Mouse (Mus musculus) left cerebral cortex, postnatal 14 days (tissue): Measurements from ENCODE around the gene Sbf2. TPM values are rescaled to one million over a fixed set of nuclear protein-coding genes. Genes with fewer than 3 reads are reported as not detected.

ENCODE experiments used
- DNase-seq, 2 experiments: peaks; one replicate each; pipeline ENCODE4 v3.0.0; 2021 to 2022; ENCODE audit warnings: low spot score in 2 of 2, mixed read lengths in 1 of 2
- intact Hi-C: fragments of 180-260 bp; cut with DNase I; formaldehyde crosslinking; loops from one replicate; pipeline ENCODE4 v1.15.1; 2025
- total RNA-seq, 2 experiments: library from RNA; stranded (reverse); gene quantifications; 2 replicates each; pipeline ENCODE4 v1.2.3; 2021

The Sbf2 gene
- total RNA-seq, 2 experiments from 2014 or later = 60.2 to 65.5 TPM

GRCm38 (mm10) chr7:110289647-110290046 lies 325.1 kb downstream of the Sbf2 start:
- no peak for DNase-seq
- intact Hi-C loops = loop anchor here (5.0 to 10.0 kb wide), 2 partner anchors 343 to 515 kb away; no protein-coding TSS in a partner anchor

DNA sequence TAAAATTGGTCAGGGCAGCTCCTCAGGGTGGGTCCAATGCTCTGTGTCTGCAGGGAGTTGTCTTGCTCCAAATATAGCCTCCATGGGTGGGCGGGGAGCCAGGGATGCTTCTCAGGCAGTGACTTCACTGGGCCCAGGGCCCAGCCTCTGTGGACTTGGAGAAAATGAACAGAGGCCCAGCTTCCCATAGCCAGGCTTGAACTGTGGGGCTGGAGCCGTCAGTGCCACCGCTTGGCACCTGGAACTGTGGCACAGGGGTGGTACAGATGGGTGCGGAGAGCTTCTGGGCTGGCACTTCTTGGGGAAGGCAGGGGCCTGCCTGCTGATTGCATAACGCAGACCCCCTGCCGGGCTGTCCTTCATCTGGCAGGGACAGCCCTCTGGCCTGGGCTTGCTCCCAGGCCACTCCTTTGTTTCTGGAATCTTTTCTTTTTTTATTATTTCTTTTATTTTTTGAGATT lies 326.0 kb downstream of the Sbf2 start:
- intact Hi-C loops = loop anchor here (5.0 to 10.0 kb wide), 2 partner anchors 344 to 516 kb away; no protein-coding TSS in a partner anchor
- DNase-seq = peak in 1 of 2 experiments; percentile 46

DNA sequence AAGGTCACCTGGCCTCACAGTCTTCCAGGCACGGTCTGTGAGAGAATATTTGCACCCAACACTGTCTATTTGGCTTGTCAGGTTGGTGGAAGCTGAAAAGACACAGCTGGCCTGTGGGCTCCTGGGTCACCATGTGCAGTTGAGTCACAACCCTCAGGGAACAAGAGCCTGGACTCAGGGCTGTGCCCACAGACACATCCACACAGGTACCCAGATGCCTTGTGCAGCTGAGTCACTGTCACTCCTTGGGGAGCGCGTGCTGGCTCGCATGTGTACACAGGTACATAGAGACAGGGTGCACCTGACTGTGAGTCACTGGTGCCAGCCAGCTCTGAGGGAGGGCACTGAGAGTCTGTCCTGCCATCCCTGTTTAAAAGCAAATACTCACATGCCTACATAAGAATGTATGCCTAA lies 326.5 kb downstream of the Sbf2 start:
- intact Hi-C loops = loop anchor here (5.0 to 10.0 kb wide), 2 partner anchors 344 to 517 kb away; no protein-coding TSS in a partner anchor
- no peak for DNase-seq

DNA sequence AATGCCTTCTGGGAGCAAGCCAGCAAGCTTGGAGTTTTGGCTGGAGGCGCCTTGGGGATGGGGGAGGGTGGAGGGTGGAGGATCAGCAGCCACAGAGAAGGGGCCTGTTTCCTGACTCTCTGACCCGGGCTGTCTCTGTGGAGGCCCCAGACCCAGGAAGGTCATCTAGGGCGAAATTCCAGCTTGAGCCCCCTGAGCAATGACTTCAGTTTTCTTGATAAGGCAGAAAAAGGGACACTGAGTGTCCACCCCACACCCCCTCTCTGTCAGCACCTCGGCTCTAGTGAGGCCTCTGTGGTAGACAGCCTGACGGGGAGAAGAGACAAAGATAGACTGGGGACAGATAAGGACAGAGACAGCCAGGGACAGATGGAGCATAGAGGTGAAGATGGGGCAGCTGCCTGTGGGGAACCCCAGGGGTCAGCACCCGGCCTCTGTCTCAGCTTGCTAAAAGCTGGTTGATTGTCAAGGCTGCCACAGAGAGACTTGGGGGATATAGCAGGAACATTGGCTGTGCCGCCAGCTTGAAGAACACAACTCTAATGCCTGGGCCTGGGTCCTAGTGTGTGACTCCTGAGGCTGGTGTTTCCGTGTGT lies 327.1 kb downstream of the Sbf2 start:
- intact Hi-C loops = loop anchor here (2.0 to 10.0 kb wide), 3 partner anchors 145 to 517 kb away; no protein-coding TSS in a partner anchor
- DNase-seq = no peak

DNA sequence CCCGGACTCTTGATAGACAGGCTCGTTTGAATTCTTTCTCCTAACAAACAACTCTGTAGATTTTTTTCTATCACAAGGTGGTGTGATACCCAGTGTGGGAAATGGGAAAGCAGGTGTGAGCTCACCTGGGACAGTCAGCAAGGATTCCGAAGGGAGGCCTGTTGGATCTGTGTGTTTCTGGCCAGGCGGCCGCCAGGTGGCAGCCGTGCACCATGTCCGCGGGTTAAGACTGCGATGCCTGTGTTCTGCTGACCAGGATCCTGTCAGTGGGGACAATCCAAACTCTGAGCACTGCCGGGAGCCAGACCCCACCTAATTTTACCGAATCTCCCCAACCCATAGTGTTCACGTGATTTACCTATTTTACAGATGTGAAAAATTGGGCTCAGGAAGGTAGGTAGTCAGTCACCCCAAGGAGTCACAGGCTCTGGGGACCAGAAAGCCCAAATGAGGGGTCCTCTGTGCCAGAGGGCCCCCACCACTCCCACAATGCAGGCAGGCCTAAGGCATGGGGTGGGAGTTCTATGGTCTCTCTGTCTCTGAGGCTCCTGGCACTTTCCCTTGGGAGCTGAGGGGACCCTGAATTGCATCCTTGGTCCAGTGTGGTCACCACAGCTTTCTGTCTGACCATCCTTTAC lies 327.8 kb downstream of the Sbf2 start:
- peak; percentile 81 to 84 for DNase-seq
- intact Hi-C loops = loop anchor here (2.0 to 10.0 kb wide), 3 partner anchors 146 to 518 kb away; no protein-coding TSS in a partner anchor

DNA sequence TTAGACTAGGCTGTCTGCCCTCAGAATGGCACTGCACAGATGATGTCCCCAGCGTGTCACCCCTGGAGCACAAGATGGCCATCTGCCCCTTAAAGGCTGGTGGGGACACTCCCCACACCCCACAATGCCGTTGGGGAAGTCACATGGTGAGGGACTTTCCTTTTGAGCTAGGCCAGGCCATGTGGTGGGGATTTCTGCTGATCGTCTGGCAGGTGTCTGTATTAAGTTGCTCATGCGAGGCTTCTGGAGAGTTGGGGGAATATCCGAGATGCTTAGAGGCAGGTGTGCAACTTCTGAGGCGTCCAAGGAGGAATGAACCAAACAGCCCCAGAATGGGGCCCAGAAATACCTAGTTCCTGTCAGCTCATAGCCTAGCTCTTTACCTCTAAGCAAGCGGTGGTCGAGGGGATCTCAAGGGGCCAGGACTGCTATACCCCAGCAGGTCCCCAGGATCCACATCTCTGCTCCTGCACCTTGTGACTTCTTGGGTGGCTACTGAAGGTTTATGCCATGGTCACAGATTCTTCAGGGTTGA lies 328.5 kb downstream of the Sbf2 start:
- no peak for DNase-seq
- intact Hi-C loops = loop anchor here (2.0 to 10.0 kb wide), 3 partner anchors 147 to 519 kb away; no protein-coding TSS in a partner anchor

DNA sequence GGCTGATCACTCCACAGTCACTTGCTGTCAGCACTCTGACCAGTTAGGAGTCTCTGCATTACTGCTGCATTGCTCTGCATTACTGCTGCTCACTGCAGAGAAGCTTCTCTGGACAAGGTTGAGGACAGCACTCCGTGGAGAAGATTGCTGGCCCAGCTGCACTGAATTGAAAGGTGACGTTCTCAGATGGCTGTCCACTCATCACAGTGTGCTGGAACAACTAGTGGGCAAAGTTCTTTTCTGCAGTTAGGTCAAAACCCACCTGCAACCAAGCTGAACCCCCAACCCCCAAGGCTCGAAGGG lies 328.9 kb downstream of the Sbf2 start:
- no peak for DNase-seq
- intact Hi-C loops = loop anchor here (2.0 to 10.0 kb wide), 3 partner anchors 147 to 519 kb away; no protein-coding TSS in a partner anchor

DNA sequence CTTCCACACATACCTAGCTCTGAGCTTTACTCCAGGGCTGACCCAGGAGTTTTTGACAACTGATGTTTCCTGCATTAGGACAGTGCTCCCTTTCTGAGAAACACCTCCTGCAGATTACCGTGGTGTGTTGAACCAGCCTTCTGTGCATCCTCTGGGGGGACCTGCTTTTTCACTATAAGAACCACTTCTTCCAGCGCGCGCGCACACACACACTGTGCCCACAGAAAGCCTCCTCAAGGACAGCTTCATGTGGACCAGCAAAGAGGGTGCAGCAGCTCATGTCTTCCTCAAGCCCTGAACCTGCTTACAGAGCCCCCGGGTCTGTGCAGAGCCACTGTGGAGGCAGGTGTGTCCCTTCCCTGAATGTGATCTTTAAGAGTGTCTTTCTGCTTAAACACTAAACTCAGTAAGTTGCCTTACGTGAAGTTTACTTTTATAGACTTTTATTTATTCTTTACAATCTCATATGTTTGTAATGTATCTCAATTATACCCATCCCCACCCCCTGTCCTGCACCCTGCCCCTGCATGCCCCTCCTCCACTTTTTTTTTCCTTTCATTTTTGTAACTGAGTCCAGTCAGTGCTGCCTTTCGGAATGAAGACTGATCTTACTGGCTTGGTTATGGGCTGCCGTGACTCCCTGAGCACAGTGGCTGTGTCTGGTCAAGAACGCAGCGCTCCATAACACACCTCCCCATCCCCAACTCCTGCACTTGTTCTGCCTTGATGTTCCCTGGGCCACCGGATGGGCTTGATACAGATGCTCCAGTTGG lies 329.5 kb downstream of the Sbf2 start:
- intact Hi-C loops = loop anchor here (5.0 to 10.0 kb wide), 2 partner anchors 347 to 520 kb away; no protein-coding TSS in a partner anchor
- no peak for DNase-seq

- no peak for DNase-seq
- intact Hi-C loops = loop anchor here (10.0 kb wide), 1 partner anchor 521 kb away; no protein-coding TSS in a partner anchor
Measured at GRCm38 (mm10) chr7:110283484-110284275, 331.0 kb downstream of the Sbf2 start.

GRCm38 (mm10) chr7:110282797-110283196 lies 331.9 kb downstream of the Sbf2 start:
- intact Hi-C loops = loop anchor here (10.0 kb wide), 1 partner anchor 522 kb away; no protein-coding TSS in a partner anchor
- no peak for DNase-seq

DNA sequence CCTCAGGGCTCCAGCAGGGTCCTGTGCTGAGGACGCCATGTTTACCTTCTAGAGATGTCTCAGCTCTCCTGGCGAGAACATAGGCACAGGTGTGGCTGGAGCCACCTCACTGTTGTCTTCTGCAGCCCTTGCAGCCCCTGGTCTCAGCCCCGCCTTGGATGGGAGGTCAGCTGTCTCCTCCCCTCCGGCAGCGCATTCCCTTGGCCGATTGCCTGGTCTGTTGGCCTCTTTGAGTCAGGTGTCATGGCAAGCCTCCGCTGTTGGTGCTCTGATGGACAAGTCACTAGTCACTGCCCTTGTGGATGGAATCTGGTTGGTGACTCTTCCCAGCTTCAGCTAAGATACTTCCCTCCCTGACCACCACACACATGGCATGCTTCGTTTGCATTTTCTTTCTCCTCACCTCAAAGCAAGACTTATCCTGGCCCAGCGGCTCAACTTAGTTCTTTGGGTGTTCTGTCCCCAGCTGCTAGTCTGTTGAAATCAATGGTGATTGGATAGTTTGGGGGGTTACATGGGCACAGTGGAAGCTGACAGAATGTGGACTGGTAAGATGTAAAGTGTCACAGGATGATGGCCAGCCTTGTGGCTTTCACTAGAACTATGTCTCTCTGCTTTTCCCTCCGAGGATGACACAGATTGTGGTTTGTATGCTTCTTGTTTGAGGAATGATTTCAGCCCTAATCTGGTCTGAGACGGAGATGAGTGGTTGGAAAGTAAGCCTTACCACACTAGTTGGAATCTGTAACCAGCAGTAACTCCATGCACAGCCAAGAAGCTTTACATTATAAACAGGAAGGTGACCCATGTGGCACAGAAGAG lies 333.1 kb downstream of the Sbf2 start:
- intact Hi-C loops = loop anchor here (10.0 kb wide), 1 partner anchor 523 kb away; no protein-coding TSS in a partner anchor

DNA sequence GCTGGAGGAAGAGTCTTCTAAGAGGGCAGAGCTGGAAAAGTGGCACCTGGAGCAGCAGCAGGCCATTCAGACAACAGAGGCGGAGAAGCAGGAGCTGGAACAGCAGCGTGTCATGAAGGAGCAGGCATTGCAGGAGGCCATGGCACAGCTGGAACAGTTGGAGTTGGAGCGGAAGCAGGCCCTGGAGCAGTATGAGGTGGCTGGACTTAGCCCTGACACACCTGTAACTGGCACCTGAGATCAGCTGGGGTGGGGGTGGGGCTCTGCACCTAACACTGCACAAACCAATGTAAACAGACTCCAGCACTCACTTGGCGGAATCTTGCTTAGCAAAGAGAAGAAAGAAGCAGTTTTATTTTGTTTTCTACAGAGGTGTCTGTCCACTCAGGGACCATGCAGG lies 335.5 kb downstream of the Sbf2 start:
- intact Hi-C loops = no loop called here
- no peak for DNase-seq

More for the DNA sequence above, 333.1 kb downstream of the Sbf2 start:
- no peak for DNase-seq

GRCm38 (mm10) chr7:110277734-110278245 lies 336.9 kb downstream of the Sbf2 start:
- DNase-seq = no peak
- intact Hi-C loops = no loop called here

GRCm38 (mm10) chr7:110272434-110272833 lies 342.3 kb downstream of the Sbf2 start:
- intact Hi-C loops = no loop called here
- no peak for DNase-seq

- DNase-seq = no peak
- intact Hi-C loops = no loop called here
Measured at GRCm38 (mm10) chr7:110271814-110272213, 342.9 kb downstream of the Sbf2 start.

DNA sequence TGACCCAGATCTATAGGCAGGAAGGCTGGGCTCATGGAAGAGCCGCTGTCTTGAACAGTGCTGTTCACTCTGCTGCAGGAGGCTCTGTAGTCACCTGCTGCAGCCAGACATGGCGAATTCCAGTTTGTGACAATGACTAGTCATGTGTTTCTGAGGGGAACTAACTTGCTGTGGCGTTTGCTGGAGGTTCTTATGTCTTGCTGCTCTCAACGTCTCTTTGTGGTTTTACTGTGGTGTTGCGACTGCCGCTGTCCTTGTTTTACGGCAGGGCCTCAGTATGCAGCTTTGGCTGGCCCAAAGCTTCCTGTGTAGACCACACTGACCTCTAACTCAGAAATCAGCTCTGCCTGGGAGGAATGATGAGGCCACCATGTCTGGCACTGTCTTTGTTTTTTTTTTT lies 344.3 kb downstream of the Sbf2 start:
- intact Hi-C loops = no loop called here
- no peak for DNase-seq

DNA sequence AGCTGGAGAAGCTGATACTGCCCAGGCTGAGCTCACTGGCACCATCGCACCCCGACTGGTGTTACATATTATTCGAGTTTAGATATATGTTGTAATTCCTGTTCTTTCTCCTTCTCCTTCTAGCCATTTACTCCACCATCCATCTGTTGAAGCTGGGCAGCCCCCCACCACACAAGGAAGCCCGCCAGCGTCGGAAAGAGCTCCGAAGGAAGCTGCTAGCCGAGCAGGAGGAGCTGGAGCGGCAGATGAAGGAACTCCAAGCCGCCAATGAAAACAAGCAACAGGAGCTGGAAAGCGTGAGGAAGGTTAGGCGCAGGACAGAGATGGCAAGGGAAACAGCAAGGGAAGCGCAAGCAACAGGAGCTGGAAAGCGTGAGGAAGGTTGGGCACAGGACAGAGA lies 344.9 kb downstream of the Sbf2 start:
- no peak for DNase-seq

DNA sequence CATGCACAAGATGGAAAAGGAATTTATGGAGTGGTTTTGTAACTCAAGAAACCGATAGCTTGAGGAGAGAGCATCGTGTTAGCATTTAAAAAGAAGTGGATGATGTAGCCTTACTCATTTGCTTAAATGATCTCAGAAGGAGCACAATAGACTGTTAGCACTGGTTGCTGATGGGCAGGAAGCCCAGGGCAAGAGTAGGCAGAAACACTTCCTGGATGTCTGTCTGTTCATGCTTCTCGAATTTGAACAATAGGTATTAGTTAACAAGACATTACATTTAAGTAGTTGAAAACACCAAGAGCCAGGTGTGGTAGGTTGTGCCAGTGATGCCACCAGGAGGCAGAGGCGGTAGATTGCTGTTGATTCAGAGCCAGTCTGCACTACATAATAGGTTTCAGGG lies 346.2 kb downstream of the Sbf2 start:
- no peak for DNase-seq
- intact Hi-C loops = no loop called here

More for the DNA sequence above, 344.9 kb downstream of the Sbf2 start:
- intact Hi-C loops = no loop called here
